Mouse (Mus musculus) megakaryocyte progenitor cell, adult 5-6 weeks (primary cell): Measurements from ENCODE around the gene Elovl1. TPM values are rescaled to one million over a fixed set of nuclear protein-coding genes. Genes with fewer than 3 reads are reported as not detected.

ENCODE experiments used
- ATAC-seq: replicated peaks from 2 replicates; pipeline ENCODE4 v1.8.0; 2016; ENCODE audit warnings: mild to moderate bottlenecking, moderate TSS enrichment, inconsistent platforms; ENCODE audit not compliant: poor library complexity
- total RNA-seq, 2 experiments: library from RNA; stranded (forward) in 1 of 2; stranded (reverse) in 1 of 2; fragments of 157-497, 149-512 nt in 1 of 2; fragments of 200-1000 nt in 1 of 2; gene quantifications; 2 replicates each; pipeline versions ENCODE4 v1.2.3 to v1.2.4; 2015 to 2017

Elovl1 gene
- total RNA-seq, 2 experiments from 2014 or later, result 58.7 to 73.6 TPM

DNA sequence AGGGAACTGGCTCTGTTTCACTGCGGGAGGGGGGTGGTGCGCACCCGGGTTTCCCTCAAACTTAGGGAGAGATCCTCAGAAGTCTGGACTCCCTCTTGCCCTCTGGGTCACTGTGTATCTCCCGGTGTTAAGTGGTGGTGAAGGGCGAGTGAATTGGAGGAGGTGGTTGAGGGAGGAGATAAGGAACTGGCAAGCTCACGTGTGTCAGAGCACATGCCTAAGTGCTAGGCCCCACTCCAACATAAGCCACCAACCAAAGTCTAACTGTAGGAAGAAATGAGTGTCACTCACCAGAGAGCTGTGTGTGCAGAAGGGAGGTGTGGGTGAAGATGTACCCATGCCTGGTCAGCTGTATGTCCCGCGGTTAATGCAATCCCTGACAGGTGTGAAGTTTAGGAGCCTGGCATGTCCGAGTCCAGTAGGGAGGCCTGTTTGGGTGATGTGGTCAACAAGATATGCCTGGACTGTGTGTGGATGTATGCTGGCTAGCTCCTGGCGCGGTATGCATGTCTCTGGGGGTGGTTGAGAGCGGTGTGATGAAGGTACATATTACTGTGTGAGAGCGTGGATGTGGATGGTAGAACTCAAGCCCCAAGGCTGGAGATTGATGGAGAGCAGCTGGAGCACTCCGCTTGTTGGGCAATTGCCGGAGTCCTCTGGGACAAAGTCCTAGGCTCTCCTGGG is 780 bp downstream of the Elovl1 start:
- peak; percentile 45 for ATAC-seq

DNA sequence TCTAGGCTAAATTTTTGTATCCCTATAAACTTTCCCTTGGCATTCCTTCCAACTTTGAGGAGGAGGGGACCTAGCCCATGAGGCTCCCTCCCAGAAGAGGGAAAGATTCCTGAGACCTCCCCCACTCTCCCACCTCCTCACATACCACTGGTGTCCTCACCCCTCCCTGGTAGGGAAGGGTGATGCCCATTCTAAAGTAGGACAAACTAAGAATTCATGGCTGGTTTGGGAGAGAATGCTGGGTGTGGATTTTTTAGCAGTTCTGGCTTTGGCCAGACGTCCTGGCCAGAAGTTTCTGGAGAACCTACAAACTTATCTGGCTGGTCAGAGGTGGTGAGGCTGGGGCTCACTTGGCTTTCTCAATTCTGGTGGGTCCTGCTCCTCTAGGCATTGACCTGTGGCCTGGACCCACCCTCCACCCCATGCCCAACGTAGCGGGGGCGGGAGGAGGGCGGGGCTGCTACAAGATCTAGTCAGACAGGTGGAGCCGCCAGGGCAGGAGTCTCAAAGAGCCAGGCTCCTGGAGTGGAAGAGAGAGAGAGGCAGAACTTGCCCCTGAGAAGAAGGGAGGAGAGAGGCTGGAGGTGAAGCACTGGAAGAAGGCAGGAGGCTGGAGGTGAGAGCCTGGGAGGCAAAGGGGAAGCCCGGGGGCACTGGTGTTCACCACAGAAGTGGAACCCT is 1.5 kb downstream of the Elovl1 start:
- ATAC-seq, result no peak

DNA sequence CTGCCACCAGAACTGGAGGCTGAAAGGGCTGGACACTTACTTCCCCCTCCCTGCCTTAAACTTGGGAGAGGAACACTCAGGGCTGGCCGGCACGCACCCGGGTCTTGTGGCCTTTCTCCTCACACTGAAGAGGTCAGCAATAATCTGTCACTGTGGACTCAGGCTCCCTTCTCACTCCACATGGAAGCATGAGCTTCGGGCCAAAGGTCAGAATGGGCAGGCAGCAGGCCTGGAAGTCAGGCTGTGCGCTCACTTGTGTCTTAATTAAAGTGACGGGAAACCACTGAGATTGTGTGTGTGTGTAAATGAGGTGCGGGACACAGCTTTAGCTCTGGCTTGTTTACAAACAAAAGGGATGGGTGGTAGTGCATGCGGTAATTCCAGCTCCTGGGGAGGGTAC is 4.4 kb downstream of the Elovl1 start:
- no peak for ATAC-seq

DNA sequence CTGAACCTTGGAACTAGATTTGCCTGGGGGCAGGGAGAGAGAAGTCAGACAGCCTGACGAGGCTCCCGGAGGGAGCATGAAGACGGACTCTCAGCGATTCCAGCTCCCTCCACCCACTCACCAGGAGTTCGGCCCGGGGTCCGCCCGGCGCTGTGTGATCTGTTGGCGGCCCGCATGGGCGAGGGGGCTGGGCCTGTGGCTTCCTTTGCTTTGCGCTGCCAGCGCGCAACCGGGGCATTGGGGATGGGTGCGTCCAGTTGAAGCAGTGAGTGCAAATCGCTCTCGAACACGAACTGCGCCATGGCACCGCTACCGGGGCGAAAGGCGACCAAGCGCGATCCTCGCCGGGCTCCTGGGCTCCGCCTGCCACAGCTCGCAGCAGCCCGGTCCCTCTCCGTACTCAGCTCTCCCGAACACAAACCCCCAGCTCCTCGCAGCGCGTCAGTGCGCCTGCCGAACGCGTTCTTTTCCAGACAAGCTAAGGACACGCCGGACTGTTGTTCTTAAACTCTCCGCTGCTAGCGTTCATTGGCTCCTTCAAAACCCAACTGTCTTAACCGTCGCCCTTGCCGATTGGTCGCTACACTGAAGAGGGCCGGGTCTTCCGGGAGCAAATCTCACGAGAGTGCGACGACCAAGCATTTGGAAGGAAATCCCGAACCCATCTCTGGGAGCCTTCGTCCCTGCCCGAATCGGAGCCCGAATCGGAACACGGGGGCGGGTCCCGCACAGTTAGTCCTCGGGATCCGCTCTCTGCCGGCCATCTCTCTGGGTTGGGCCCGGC is 9.1 kb downstream of the Elovl1 start, which contains the start of gene Cdc20:
Gene Cdc20 (minus strand): TSS at position 533 of the 784 bp plus-strand sequence.
- ATAC-seq, result peak; percentile 91

DNA sequence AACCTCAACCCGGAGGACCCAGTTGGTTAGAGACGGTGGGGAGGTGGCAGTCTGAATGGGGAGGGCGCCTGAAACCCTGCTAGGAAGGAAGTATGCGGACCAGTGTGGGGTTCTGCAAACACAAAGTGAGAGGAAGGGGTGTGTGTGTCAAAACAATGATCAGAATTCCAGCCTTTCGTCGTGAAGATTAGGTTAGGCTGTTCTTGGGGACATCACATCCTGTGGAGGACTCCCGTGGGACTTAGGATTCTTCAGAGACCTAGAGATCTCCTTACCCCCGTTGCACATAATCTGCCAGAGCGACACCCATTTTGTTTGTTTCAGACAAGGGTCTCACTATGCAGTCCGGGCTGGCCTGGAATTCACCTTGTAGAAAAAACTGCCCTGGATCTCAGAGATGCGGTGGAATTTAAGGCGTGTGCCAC is 9.9 kb downstream of the Elovl1 start:
- ATAC-seq, result peak; percentile 33

DNA sequence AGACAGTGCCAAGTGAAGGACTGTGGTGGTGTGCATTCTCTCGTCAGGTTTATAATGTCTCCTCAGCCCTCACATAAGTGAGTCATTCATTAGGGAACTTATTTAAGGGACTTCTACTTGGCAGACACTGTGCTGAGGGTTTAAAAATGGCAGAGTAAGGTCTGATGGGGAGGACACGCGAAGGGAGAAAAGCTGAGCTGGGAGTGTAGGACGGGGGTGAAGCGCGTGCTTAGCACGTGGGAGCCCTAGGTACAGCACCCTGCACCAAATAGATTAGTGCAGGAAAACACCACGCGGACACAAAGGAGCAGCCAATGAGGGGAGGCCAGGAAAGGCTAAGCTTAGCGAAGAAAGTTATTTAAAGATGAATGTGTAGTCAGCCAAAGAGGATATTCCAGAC is 17.2 kb downstream of the Elovl1 start:
- no peak for ATAC-seq

DNA sequence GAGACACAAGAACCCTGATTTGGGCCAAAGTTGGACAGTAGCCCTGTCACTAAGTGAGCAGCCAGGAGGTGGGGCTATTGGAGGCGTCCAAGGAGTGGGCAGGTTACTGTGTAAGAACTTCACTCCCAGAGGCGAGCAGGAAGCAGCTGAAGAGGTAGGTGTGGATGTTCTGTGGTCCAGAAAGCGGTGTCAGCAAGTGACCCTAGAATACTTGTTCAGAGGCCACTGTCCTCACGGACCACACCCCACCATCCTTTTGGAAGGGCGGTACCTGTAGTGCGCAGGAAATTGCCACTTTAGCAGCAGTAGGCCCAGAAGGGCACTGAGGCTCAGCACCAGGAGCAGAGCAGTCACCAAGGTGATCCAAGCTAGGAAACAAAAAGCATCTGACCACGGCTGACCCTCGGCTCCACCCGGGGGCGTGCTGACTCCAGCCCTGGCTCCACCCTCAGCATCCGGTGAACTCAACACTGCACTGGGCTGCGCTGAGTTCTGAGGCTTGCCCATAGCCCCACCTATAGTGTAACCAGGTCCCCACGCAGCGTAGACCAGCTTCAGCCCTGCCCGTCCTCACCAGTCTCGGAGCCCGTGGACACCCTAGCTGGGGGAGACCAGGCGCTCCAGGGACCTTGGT is 18.0 kb downstream of the Elovl1 start:
- ATAC-seq, result no peak

DNA sequence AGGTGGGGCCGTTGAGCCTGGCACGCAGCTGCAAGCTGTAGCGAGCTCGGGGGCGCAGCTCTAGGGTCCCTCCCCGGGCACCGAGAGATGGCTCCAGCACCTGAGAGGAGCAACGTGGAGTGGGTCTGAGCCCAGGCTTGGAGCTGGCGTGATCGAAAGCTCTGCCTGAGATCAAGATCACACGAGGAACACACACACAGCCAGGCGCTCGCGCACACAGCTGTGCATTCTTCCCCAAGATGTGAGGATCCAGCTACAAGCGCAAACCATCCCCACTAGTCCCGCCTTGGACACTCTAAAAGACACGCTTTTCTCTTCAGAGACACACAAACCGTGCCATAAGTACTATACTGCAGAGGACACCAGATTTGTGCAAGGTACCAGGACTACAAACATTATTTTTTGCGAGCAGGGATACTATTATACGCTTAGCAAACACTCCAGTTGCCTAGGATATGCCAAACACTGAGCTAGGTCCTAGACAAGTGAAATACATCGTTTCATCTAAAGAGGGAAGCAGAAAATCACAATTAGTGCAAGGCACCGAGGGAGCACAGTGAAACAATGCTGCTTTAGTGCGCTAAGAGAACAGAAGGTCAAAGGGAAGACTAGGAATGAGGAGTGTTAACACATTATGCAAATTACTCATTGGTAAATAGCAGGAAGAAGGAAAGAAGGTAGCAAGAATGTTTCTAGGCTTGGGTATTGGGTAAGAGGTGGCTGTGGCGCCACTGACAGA is 18.7 kb downstream of the Elovl1 start:
- peak; percentile 39 for ATAC-seq

DNA sequence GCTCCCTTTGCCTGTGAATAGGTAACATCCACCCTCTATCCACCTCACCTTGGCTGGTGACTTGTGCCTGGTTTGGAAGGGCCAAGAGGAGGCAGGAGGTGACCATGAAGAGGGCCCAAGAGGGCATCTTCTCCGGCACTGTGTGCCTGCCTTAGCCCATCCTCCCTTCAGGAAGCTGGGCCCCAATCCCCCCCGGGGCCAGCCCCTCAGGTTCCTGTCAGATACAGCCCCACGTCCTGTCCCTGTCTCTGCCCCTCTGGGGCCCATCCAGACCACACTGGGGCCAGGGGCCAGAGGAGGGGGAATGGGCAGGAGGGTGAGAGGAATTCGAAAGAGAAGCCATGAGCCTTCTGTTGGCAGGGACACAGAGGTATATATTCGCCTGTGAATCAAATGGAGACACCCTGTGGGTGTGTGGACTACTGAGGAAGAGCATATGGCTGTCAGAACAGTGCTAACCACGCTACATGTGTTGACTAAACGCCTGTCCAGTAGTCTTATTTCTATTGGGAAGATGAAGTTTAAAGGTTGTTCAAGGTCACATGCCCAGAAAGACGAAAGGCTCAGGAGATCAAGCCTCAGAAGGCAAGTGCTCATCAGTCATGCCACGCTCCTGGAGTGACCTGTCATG is 29.6 kb downstream of the Elovl1 start, which contains the start of gene Mpl:
Gene Mpl (minus strand): TSS at position 169 of the 631 bp plus-strand sequence.
- ATAC-seq, result no peak

DNA sequence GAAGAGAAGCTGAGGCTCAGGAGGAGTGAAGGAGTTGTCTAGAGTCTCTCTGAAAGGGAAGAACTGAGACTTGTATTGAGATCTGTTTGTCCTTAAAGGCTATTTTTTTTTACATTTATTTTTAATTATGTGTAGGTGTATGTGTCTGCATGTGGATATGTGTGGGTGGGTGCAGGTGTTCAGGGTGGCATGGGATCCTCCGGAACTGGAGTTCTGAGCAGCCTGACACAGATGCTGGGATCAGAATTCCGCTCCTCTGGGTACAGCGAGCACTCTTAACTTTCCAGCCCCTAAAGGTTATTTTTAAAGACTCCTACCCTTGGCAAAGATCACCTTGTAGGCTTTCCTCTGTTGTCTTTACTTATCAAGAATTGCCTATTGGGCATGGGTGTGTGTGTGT is 37.1 kb downstream of the Elovl1 start:
- no peak for ATAC-seq

DNA sequence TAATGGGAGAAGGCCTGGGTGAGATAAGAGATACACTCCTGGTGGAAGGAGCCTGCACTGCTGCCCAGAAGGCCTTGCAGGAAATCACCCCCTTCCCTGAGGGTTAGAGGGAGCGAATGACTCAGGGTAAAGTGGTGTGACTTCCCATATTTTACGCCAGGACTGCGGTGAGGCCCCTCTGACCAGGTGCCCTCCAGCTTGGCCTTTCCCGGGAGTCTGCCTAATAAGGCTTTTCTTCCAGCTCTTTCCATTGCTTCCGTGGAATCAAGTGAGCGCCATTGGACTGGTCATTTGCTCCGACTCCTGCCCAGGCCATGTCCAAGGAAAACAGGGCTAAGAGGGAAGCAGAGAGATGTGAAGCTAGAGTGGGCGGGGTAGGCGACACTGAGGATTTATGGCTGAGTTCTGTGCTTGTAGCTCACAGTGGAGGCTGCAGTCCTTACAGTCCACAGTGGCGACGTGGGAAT is 37.8 kb downstream of the Elovl1 start:
- ATAC-seq, result peak; percentile 98

DNA sequence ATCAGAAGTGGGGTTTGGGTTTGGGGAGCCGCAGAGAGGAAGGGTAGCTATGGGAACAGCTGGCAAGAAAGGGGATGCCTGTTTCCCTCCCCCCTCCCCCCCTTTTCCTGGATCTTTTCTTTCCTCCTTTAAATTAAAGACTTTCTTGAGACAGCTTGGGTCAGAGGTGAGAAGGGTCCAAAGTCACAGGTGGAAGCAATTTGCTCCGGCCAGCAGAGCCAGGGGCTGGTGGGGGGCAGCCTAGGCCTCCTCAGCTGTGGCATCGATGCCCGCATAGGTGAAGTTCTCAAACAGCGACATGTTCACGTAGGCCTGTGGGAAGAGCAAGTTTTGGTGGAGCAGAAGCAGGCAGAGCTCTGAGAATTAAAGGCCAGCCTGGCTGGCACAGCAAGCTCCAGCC is 43.4 kb downstream of the Elovl1 start:
- no peak for ATAC-seq

DNA sequence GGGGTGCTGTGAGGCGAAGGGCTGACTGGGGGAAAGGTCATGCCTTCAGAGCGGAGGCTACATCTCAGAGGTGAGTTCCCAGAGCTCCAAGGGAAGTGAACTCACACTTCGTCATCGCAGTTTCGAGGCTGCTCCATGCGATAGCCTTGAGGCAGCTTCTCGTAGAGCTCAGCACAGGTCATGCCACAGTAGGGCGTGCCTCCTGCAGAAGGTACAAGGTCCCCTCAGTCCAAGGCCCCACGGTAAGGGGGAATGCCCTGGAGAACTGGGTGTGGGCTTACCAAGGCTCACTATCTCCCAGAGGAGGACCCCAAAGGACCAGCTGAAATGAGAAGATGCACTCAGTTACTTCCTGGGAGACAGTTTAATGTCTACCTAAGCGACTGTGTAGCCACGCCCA is 44.8 kb downstream of the Elovl1 start:
- no peak for ATAC-seq

DNA sequence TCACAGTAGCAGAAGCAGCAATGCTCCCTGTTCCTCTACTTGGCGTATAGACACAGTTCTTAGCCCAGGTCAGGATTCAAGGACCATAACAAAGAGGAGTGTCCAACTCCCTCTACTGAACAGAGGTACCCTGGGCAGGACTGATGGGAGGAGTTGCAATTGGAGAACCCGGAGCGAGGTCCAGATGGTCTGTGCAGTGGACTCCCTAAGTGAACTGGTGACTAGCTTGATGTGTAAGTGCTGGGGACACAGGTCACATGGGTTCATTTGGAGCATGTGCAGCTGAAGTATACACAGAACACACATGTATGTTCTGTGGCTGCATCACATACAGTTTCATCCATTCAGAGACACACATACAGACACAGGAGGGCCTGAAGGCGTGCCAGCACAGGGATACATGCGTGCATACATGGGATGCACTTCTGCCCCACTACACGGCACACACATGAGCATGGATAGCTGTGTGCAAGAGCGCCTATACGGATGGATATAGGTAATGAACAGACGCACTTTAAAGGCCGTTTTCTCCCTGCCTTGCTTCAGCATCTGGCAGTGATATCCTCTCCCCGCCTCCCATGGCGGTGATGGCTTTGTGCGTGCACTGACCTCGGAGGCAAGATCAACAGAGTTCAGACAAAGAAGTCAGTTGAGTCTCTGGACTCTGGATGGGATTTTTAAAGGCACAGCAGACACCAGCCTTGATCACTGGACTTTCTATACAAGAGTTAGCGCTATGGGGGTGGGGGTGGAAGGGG is 49.1 kb downstream of the Elovl1 start:
- ATAC-seq, result no peak

Other genes with a start within 250 kb of the Elovl1 start
- 9.1 and 9.6 TPM in 2 replicates for gene Kdm4a, start 248.1 kb upstream of the Elovl1 start, total RNA-seq (2015)
- 20.2 and 27.5 TPM in 2 replicates for gene Kdm4a, start 248.1 kb upstream of the Elovl1 start, total RNA-seq (2017)
- 0.07 TPM in 1 of 2 replicates, not detected in the other for gene Ptprf, start 136.7 kb upstream of the Elovl1 start, total RNA-seq (2015)
- gene Ptprf, start 136.7 kb upstream of the Elovl1 start, total RNA-seq (2017), result 0.24 TPM in 1 of 2 replicates, not detected in the other
- gene Szt2, start 18.8 kb upstream of the Elovl1 start, total RNA-seq (2015), result 12.0 and 13.7 TPM in 2 replicates
- 4.0 and 5.3 TPM in 2 replicates for gene Szt2, start 18.8 kb upstream of the Elovl1 start, total RNA-seq (2017)
- 66.5 and 94.1 TPM in 2 replicates for gene Med8, start 18.8 kb upstream of the Elovl1 start, total RNA-seq (2015)
- gene Med8, start 18.8 kb upstream of the Elovl1 start, total RNA-seq (2017), result 90.5 and 104 TPM in 2 replicates
- 42.5 and 50.4 TPM in 2 replicates for gene Cdc20, start 9.3 kb downstream of the Elovl1 start, total RNA-seq (2015)
- 87.4 and 89.5 TPM in 2 replicates for gene Cdc20, start 9.3 kb downstream of the Elovl1 start, total RNA-seq (2017)
- 1.1 and 9.0 TPM in 2 replicates for gene Mpl, start 29.4 kb downstream of the Elovl1 start, total RNA-seq (2015)
- 0.12 and 0.95 TPM in 2 replicates for gene Mpl, start 29.4 kb downstream of the Elovl1 start, total RNA-seq (2017)
- 4.3 and 4.4 TPM in 2 replicates for gene Tie1, start 62.0 kb downstream of the Elovl1 start, total RNA-seq (2015)
- gene Tie1, start 62.0 kb downstream of the Elovl1 start, total RNA-seq (2017), result 3.5 and 4.3 TPM in 2 replicates
- not detected in 2 replicates for gene 2610528J11Rik, start 98.9 kb downstream of the Elovl1 start, total RNA-seq (2015)
- gene 2610528J11Rik, start 98.9 kb downstream of the Elovl1 start, total RNA-seq (2017), result not detected in 2 replicates
- 0.25 and 0.71 TPM in 2 replicates for gene Tmem125, start 116.0 kb downstream of the Elovl1 start, total RNA-seq (2015)
- gene Tmem125, start 116.0 kb downstream of the Elovl1 start, total RNA-seq (2017), result 0.41 TPM in 1 of 2 replicates, not detected in the other
- 1.2 and 1.5 TPM in 2 replicates for gene Cfap57, start 192.7 kb downstream of the Elovl1 start, total RNA-seq (2015)
- gene Cfap57, start 192.7 kb downstream of the Elovl1 start, total RNA-seq (2017), result 3.5 and 4.3 TPM in 2 replicates
- 144 and 146 TPM in 2 replicates for gene Ebna1bp2, start 192.7 kb downstream of the Elovl1 start, total RNA-seq (2015)
- gene Ebna1bp2, start 192.7 kb downstream of the Elovl1 start, total RNA-seq (2017), result 133 and 168 TPM in 2 replicates
- gene Olfr62, start 230.9 kb downstream of the Elovl1 start, total RNA-seq (2015), result not detected in 2 replicates
- gene Olfr62, start 230.9 kb downstream of the Elovl1 start, total RNA-seq (2017), result not detected in 2 replicates